Mouse (Mus musculus): Measurements from ENCODE around the gene Ift20. TPM values are rescaled to one million over a fixed set of nuclear protein-coding genes. Genes with fewer than 3 reads are reported as not detected.
"Not testable (repeated sequence)": the region's sequence is repeated elsewhere in the genome, so short reads cannot be mapped to it uniquely, and the experiment has no call there.

Gene Ift20
- polyA plus RNA-seq, 1 experiment from 2014 or later = 94.2 TPM

DNA sequence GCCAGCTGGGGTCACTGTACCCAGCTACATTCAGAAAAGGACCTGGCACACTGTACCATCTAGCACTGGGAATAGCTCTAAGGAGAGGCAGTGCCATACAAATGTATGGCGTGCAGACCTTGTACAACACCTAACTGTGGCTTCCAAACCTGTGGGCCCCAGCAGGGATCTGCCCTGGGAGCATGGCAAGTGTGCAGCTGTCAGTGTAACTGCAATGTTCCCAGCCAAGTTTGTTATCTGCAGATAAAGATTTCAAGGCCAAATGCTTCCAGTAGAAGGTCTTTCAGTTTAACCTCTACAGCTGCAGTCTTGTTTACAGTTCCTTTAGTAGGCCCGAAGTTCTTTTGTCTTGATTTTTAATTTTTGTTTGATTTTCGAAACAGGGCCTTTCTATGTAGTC lies 19.5 kb downstream of the Ift20 start:
- Histone ChIP-seq H3K27ac (no peak overlapping the region), H3K4me3 (no peak overlapping the region), H3K4me1 (replicated peaks) (peaks cover 17% of the 10 kb centered on the region), H3K27me3 (ENCODE audit: insufficient read depth, poor library complexity, severe bottlenecking) (no peaks in the 10 kb centered on the region), H3K9me3 (peaks cover 6% of the 10 kb centered on the region; the same call in 1 of the 2 replicates), H3K36me3 (no peaks in the 10 kb centered on the region)
- no peak for DNase-seq (ENCODE audit: low spot score)
- WGBS = 86% methylated on average over 3 of the region's 3 CpGs

DNA sequence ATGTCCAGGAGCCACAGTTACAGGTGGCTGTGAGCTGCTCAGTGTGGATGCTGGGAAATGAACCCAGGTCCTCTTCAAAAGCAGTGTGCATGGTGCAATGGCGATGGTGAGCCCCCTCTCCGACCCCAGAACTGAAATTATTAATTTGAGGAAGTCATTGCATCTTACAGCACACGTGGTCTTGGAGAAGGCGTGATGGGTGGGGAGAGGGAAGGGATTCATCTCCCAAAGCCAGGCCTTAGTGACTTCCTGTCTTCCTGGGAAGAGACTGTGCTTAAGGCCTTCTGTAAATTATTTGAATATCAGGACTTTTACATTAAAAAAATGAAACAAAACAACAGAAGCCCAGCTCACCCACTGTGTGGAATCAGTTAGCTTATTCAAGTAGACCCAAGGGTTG lies 19.9 kb downstream of the Ift20 start:
- DNase-seq (ENCODE audit: low spot score) = no peak
- 84% methylated on average over 4 of the region's 4 CpGs for WGBS

DNA sequence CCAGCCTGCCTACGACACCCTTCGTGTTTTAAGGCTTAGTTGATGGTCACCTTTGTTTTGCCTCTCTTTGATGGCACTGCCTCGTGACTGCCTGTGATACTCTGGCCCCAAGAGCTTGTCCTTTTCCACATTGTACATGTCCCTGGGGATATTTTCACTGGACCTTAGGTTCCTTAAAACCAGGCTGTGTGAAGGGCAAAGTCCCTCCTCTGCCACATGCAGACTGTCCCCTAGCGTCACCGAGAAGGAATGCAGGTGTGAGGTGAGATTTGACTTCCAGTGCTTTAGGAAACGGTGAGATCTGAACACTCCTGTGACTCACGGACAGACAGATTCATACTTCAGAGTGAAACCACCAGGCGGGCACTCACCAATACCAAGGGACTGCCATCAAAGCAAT lies 21.1 kb downstream of the Ift20 start:
- Histone ChIP-seq H3K27ac (peak overlapping the region; percentile 37; the same call in 1 of the 2 replicates), H3K36me3 (no peaks in the 10 kb centered on the region), H3K9me3 (peaks cover 6% of the 10 kb centered on the region; the same call in 1 of the 2 replicates), H3K4me1 (replicated peaks) (peaks cover 12% of the 10 kb centered on the region; the same call in 1 of the 2 replicates), H3K4me3 (no peak overlapping the region), H3K27me3 (ENCODE audit: insufficient read depth, poor library complexity, severe bottlenecking) (no peaks in the 10 kb centered on the region)
- 59% methylated on average over 8 of the region's 8 CpGs for WGBS
- DNase-seq (ENCODE audit: low spot score) = no peak

More for the DNA sequence above, 19.9 kb downstream of the Ift20 start:
- H3K9me3 ChIP-seq = peaks cover 6% of the 10 kb centered on the region; the same call in 1 of the 2 replicates
- H3K4me3 ChIP-seq = no peak overlapping the region
- H3K27me3 ChIP-seq (ENCODE audit: insufficient read depth, poor library complexity, severe bottlenecking) = no peaks in the 10 kb centered on the region
- H3K27ac ChIP-seq = no peak overlapping the region
- peaks cover 14% of the 10 kb centered on the region for H3K4me1 ChIP-seq (replicated peaks)
- H3K36me3 ChIP-seq = no peaks in the 10 kb centered on the region

DNA sequence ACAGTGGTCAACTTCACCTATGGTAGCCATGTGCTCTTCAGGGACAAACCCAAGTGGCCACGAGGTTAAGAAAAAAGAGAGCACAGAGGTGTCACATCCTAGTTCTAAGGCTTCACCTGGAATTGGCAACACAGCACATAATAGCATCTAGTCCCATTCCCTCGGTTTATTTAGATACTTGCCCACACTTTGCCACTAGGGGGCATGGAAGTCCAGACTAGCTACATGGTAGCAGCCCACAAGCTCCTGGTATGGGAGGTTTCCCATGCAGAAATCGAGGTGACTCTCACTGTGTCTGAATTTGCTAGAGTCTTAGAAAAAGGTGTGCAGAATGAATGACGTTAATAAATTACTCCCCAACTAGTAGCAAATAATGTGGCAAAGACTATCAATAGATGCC lies 24.3 kb downstream of the Ift20 start:
- H3K4me1 ChIP-seq (replicated peaks) = peaks cover 12% of the 10 kb centered on the region; the same call in 1 of the 2 replicates
- no peak overlapping the region for H3K4me3 ChIP-seq
- H3K27me3 ChIP-seq (ENCODE audit: insufficient read depth, poor library complexity, severe bottlenecking) = no peaks in the 10 kb centered on the region
- H3K27ac ChIP-seq = no peak overlapping the region
- H3K36me3 ChIP-seq = peaks cover 2% of the 10 kb centered on the region; the same call in 1 of the 2 replicates
- peak; percentile 53 for DNase-seq (ENCODE audit: low spot score)
- 17% methylated on average over 4 of the region's 4 CpGs for WGBS
- H3K9me3 ChIP-seq = no peaks in the 10 kb centered on the region

DNA sequence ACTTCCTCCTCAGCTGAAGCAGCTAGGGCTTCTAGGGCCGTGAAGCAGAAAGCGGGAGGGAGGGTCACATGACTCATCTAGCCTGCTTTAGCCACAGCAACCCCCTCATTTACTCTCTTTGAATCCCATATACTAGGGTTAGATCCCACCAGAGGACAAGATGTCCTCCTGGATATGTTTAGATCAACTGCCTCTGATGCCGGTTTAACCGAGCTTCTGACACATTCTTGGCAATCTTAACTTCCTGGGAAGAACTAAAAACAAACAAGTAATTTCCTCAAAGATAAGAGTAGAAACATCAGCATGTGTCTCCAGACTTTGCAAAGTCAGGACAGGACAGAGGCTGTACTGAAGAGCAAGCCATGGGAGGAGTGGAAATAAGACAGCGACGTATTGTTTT lies 30.6 kb downstream of the Ift20 start:
- Histone ChIP-seq H3K9me3 (no peaks in the 10 kb centered on the region), H3K27me3 (ENCODE audit: insufficient read depth, poor library complexity, severe bottlenecking) (no peaks in the 10 kb centered on the region), H3K27ac (no peak overlapping the region), H3K4me1 (replicated peaks) (no peaks in the 10 kb centered on the region; the same call in 1 of the 2 replicates), H3K4me3 (no peak overlapping the region), H3K36me3 (peaks cover 46% of the 10 kb centered on the region)
- DNase-seq (ENCODE audit: low spot score) = no peak
- WGBS = 73% methylated on average over 6 of the region's 6 CpGs

DNA sequence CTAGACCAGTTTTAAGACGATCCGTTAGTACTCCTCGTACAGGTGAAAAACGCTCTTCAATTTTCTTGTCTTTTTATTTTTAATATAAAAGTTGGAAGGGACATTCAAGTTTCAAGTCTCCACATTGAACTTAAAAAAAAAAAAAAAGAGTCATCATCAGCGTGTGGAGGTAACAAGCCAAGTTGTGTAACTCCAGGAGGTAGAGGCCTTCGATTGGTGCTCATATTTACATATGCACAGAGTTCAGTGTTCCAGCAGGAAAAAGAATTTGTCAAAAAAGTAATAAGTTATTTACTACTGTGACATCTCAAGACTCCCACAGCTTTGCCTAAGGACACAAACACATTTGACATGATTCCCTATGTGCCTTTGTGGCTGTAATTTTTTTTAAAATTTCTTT lies 31.5 kb downstream of the Ift20 start:
- WGBS = 97% methylated on average over 6 of the region's 6 CpGs
- Histone ChIP-seq H3K9me3 (no peaks in the 10 kb centered on the region), H3K36me3 (peaks cover 54% of the 10 kb centered on the region)

DNA sequence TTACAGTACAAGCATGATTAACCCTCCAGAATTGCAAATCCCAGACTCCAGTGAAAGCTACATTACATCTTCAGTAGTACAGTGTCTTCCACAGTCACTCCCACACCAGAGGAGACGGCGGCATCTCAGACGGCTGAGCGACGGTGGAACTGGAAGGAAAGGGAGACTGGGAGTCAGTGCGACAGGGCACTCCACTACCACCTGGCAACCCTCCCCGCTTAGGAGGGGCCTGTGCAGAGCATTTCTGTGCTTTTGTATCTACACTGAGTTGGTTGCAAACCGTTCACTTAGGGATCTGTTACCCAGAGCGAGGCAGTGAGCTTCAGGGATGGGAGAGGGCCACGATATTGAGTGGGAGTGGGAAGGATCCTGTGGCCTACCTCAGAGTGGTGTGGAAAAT lies 32.7 kb downstream of the Ift20 start:
- H3K9me3 ChIP-seq = no peaks in the 10 kb centered on the region
- H3K4me1 ChIP-seq (replicated peaks) = no peaks in the 10 kb centered on the region; the same call in 1 of the 2 replicates
- H3K27ac ChIP-seq = no peak overlapping the region
- H3K36me3 ChIP-seq = peaks cover 63% of the 10 kb centered on the region
- 92% methylated on average over 10 of the region's 10 CpGs for WGBS
- no peaks in the 10 kb centered on the region for H3K27me3 ChIP-seq (ENCODE audit: insufficient read depth, poor library complexity, severe bottlenecking)
- no peak for DNase-seq (ENCODE audit: low spot score)
- H3K4me3 ChIP-seq = no peak overlapping the region

More for the DNA sequence above, 31.5 kb downstream of the Ift20 start:
- Histone ChIP-seq H3K27me3 (ENCODE audit: insufficient read depth, poor library complexity, severe bottlenecking) (no peaks in the 10 kb centered on the region), H3K27ac (no peak overlapping the region), H3K4me3 (no peak overlapping the region), H3K4me1 (replicated peaks) (no peaks in the 10 kb centered on the region; the same call in 1 of the 2 replicates)
- DNase-seq (ENCODE audit: low spot score) = no peak

DNA sequence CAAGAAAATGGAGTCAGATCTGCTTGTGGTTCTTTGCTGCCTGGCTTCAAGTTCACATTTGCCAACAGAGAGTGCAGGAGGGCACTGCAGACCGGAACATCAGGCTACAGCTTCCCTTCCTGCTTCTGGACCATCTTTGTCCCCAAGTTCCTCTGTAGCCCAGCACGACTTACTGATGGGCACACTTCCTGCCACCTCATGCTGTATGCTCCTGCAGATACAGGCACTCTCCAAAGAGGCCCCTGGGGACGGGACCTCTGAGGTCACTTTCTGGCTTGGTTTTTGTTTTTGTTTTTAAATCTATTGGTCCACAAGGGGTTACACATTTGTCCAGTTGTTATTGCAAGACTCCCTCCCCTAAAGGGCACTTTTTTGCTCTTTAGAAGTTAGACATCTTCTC lies 33.6 kb downstream of the Ift20 start:
- peaks cover 70% of the 10 kb centered on the region for H3K36me3 ChIP-seq
- no peaks in the 10 kb centered on the region for H3K27me3 ChIP-seq (ENCODE audit: insufficient read depth, poor library complexity, severe bottlenecking)
- H3K9me3 ChIP-seq = no peaks in the 10 kb centered on the region
- H3K4me1 ChIP-seq (replicated peaks) = no peaks in the 10 kb centered on the region; the same call in 1 of the 2 replicates
- no peak for DNase-seq (ENCODE audit: low spot score)
- 71% methylated on average over 3 of the region's 3 CpGs for WGBS
- no peak overlapping the region for H3K4me3 ChIP-seq
- H3K27ac ChIP-seq = no peak overlapping the region

DNA sequence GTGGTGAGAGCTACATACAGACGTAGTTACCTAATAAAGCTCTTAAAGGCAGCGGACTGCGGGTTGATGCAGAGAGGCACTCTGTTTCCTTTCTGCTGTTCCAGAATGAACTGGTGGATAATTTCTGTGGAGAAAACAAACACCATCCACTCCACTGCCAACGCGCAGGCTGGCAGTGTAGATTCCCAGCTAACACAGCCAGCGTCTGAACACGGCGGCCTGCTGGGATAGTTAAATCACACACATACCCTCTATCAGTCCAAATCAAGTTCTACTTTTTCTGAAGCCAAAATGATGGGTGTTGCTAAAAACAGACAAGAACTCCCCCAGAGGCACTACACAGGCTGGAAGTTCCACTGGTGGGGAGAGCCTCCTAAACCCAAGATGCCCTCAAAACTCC lies 35.3 kb downstream of the Ift20 start:
- Histone ChIP-seq H3K36me3 (peaks cover 75% of the 10 kb centered on the region), H3K4me3 (no peak overlapping the region), H3K27me3 (ENCODE audit: insufficient read depth, poor library complexity, severe bottlenecking) (no peaks in the 10 kb centered on the region), H3K4me1 (replicated peaks) (no peaks in the 10 kb centered on the region; the same call in 1 of the 2 replicates), H3K27ac (no peak overlapping the region), H3K9me3 (no peaks in the 10 kb centered on the region)
- DNase-seq (ENCODE audit: low spot score) = no peak
- 97% methylated on average over 8 of the region's 8 CpGs for WGBS

DNA sequence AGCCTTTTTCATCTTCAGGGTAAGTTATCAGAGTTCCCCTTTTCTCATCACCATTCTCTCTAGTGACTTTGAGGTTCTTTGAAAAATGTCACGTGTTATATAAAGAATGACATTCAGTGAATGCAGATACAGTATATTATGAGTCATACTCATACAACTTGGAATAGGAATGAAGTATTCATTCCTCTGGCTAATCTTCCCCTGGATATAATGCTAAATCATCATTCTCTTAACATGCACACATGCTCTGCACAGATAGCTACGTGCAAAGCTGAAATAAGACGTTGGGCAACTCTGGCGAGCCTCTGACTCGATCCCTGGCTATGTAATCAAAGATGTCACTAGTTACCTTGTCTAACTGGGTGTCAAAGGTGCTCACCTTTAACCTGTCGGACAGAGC lies 35.7 kb downstream of the Ift20 start:
- Histone ChIP-seq H3K9me3 (no peaks in the 10 kb centered on the region), H3K27ac (no peak overlapping the region), H3K27me3 (ENCODE audit: insufficient read depth, poor library complexity, severe bottlenecking) (no peaks in the 10 kb centered on the region), H3K4me1 (replicated peaks) (no peaks in the 10 kb centered on the region; the same call in 1 of the 2 replicates), H3K4me3 (no peak overlapping the region), H3K36me3 (peaks cover 75% of the 10 kb centered on the region)
- WGBS = 91% methylated on average over 6 of the region's 6 CpGs
- no peak for DNase-seq (ENCODE audit: low spot score)

DNA sequence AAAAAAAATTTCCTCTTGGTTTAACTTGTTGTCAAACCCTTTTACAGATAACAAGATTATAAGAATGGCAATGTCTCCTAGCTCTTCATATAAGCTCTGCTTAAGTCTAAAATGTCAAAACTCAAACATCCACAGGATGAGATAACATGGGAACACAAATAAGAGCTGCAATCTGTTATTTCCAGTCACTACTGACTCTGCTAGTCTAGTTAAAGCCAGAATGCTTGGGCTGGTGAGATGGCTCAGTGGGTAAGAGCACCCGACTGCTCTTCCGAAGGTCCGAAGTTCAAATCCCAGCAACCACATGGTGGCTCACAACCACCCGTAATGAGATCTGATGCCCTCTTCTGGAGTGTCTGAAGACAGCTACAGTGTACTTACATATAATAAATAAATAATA lies 37.9 kb downstream of the Ift20 start:
- H3K9me3 ChIP-seq; H3K27ac ChIP-seq; H3K4me3 ChIP-seq; DNase-seq (ENCODE audit: low spot score); H3K27me3 ChIP-seq (ENCODE audit: insufficient read depth, poor library complexity, severe bottlenecking); H3K4me1 ChIP-seq (replicated peaks): not testable (repeated sequence)
- peaks cover 89% of the 10 kb centered on the region for H3K36me3 ChIP-seq
- 95% methylated on average over 4 of the region's 4 CpGs for WGBS

DNA sequence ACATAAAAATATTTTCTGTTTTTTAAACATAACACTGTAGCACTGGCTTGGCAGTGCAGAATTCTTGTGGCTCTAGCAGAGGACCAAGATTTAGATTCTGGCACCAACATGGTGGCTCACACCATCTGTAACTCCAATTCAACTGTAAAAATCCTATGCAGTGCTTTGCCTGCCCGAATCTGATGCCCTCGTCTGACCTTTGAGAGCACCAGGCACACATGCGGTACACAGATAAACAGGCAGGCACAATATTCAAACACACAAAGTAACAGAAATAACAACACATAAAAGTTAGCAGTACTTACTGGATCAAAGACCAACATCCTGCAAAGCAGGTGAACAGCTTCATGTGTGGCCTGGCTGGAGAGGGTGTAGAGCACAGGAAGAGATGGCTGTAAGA lies 38.4 kb downstream of the Ift20 start:
- no peaks in the 10 kb centered on the region for H3K9me3 ChIP-seq
- no peaks in the 10 kb centered on the region for H3K27me3 ChIP-seq (ENCODE audit: insufficient read depth, poor library complexity, severe bottlenecking)
- H3K4me1 ChIP-seq (replicated peaks) = no peaks in the 10 kb centered on the region; the same call in 1 of the 2 replicates
- no peak for DNase-seq (ENCODE audit: low spot score)
- peaks cover 89% of the 10 kb centered on the region for H3K36me3 ChIP-seq
- H3K4me3 ChIP-seq = no peak overlapping the region
- 89% methylated on average over 3 of the region's 3 CpGs for WGBS
- no peak overlapping the region for H3K27ac ChIP-seq

DNA sequence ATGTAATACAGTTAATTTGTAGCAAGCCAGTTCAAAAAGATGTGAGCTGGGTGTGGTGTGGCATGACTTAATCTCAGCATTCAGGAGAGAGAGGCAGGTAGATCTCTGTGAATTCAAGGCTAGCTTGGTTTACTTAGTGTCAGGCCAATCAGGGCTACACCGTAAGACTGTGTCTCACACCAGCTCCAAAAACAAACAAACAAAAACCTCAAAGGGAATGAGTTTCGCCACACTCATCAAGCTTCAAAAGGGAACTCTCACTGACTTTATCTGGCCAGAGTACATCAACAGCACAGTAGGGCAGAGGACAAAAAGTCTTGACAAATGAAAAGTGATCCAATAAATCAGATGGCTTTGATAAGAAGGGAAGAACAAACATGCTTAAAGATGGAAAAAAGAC lies 38.8 kb downstream of the Ift20 start:
- H3K27me3 ChIP-seq (ENCODE audit: insufficient read depth, poor library complexity, severe bottlenecking) = no peaks in the 10 kb centered on the region
- H3K27ac ChIP-seq = no peak overlapping the region
- no peaks in the 10 kb centered on the region for H3K4me1 ChIP-seq (replicated peaks)
- DNase-seq (ENCODE audit: low spot score) = no peak
- no peak overlapping the region for H3K4me3 ChIP-seq
- H3K9me3 ChIP-seq = no peaks in the 10 kb centered on the region
- WGBS = 72% methylated on average over 2 of the region's 2 CpGs
- peaks cover 88% of the 10 kb centered on the region for H3K36me3 ChIP-seq

DNA sequence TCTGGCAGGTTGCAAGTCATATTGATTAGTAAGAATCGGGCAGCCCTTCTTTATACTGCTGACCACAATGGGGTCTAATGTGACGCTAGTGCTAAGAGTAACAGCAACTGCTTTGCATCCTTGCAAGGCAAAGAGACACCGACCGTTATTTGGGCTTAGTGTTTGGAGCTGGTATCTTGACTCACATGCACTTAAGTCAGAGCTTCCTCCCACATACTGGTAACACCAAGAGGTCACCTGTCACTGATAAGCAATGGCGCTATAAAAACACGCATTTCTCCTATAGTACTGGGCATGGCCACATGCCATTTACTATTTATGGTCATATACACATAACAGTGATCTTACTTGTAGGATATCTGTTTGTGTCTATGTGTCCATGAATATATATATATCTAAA lies 46.7 kb downstream of the Ift20 start:
- Histone ChIP-seq H3K36me3 (peaks cover 87% of the 10 kb centered on the region), H3K27me3 (ENCODE audit: insufficient read depth, poor library complexity, severe bottlenecking) (no peaks in the 10 kb centered on the region), H3K9me3 (0 out of 2 replicates have a peak, but pooled peaks cover 6% of the 10 kb centered on the region), H3K4me1 (replicated peaks) (no peaks in the 10 kb centered on the region), H3K4me3 (no peak overlapping the region), H3K27ac (no peak overlapping the region)
- DNase-seq (ENCODE audit: low spot score) = no peak
- WGBS = 94% methylated on average over 6 of the region's 6 CpGs

Data from hindbrain, embryonic 10.5 days (tissue).